In genomic region chr17:48272158-48272557, GRCm38 (mm10) we compare ENCODE assay signal across 19 mouse cellular contexts. TPM values are rescaled to one million over a fixed set of nuclear protein-coding genes. Genes with fewer than 3 reads are reported as not detected.
DNase-seq lines count a peak whose midpoint lies in the region; ATAC-seq and TF ChIP-seq lines count a peak whose summit lies in the region.
"Had no signal": no experiment of that assay in that cellular context is flagged by ENCODE, and none has a peak within 500 bp of the region (broad histone marks: within the 10 kb centered on the region; RNA-seq: fewer than 3 reads in every experiment).

No protein-coding gene starts in this region.

- no peaks in the 10 kb centered on the region for H3K27me3 ChIP-seq in heart, embryonic 13.5 days (replicated peaks)
- H3K27me3 ChIP-seq in heart, adult 2 months (ENCODE audit: control insufficient read depth, insufficient read depth, low read length), result no peaks in the 10 kb centered on the region
- no peaks in the 10 kb centered on the region for H3K27me3 ChIP-seq in liver, embryonic 12.5 days (replicated peaks)
- no peaks in the 10 kb centered on the region for H3K27me3 ChIP-seq in hindbrain, embryonic 13.5 days
- H3K27me3 ChIP-seq: embryonic facial prominence, embryonic 12.5 days; midbrain, embryonic 12.5 days had no signal

- DNase-seq in heart, adult 2 months, result no peak
- DNase-seq in c-Kit-positive CD71-positive TER-119-positive erythroid progenitor cells, embryonic 14.5 days (ENCODE audit: low spot score), result peak; percentile 92
- peak; percentile 40 to 58 for DNase-seq in spleen, postnatal 14 days (ENCODE audit: low spot score in 2 of 2)
- DNase-seq in kidney, postnatal 36 days, result no peak
- no peak for DNase-seq in gastrocnemius, postnatal 4 days (ENCODE audit: low spot score in 2 of 2)
- DNase-seq: cerebellum, postnatal 10 days; kidney, adult 11 months; lung, adult 2 months; thymus, postnatal 14 days had no signal

- H3K36me3 ChIP-seq in heart, embryonic 13.5 days, result no peaks in the 10 kb centered on the region
- no peaks in the 10 kb centered on the region for H3K36me3 ChIP-seq in heart, adult 2 months (ENCODE audit: control insufficient read depth, insufficient read depth, low read length)
- no peaks in the 10 kb centered on the region for H3K36me3 ChIP-seq in liver, embryonic 12.5 days
- no peaks in the 10 kb centered on the region for H3K36me3 ChIP-seq in hindbrain, embryonic 13.5 days
- H3K36me3 ChIP-seq: embryonic facial prominence, embryonic 12.5 days; midbrain, embryonic 12.5 days had no signal

- no peaks in the 10 kb centered on the region for H3K9me3 ChIP-seq in heart, embryonic 13.5 days
- H3K9me3 ChIP-seq in liver, embryonic 12.5 days (replicated peaks), result no peaks in the 10 kb centered on the region
- no peaks in the 10 kb centered on the region for H3K9me3 ChIP-seq in hindbrain, embryonic 13.5 days
- H3K9me3 ChIP-seq: embryonic facial prominence, embryonic 12.5 days; midbrain, embryonic 12.5 days had no signal

- peak overlapping the region; percentile 20; the same call in 1 of the 2 replicates for H3K4me3 ChIP-seq in heart, embryonic 13.5 days
- no peak overlapping the region for H3K4me3 ChIP-seq in heart, adult 2 months
- peak overlapping the region; percentile 40 for H3K4me3 ChIP-seq in liver, embryonic 12.5 days
- H3K4me3 ChIP-seq in hindbrain, embryonic 13.5 days, result no peak overlapping the region
- H3K4me3 ChIP-seq: embryonic facial prominence, embryonic 12.5 days; midbrain, embryonic 12.5 days had no signal

- WGBS in heart, embryonic 13.5 days, result 32% methylated on average over 5 of the region's 5 CpGs
- 49% methylated on average over 5 of the region's 5 CpGs for WGBS in heart, adult 2 months
- WGBS in liver, embryonic 12.5 days (ENCODE audit: insufficient replicate concordance), result 14% methylated on average over 5 of the region's 5 CpGs
- 83% methylated on average over 5 of the region's 5 CpGs for WGBS in hindbrain, embryonic 13.5 days

- no peak for TF ChIP-seq POLR2A in heart, adult 2 months (IDR thresholded peaks at IDR 0.05; ENCODE audit: insufficient read depth, low read depth, low read length)

- H3K4me2 ChIP-seq in heart, embryonic 13.5 days, result peak overlapping the region; percentile 48
- H3K4me2 ChIP-seq in liver, embryonic 12.5 days, result peak overlapping the region; percentile 67
- no peak overlapping the region for H3K4me2 ChIP-seq in hindbrain, embryonic 13.5 days
- H3K4me2 ChIP-seq: embryonic facial prominence, embryonic 12.5 days; midbrain, embryonic 12.5 days had no signal

- intact Hi-C loops in heart, adult 2 months (cut with DNase I), result no loop called here

- H3K79me2 ChIP-seq in heart, adult 2 months (replicated peaks; ENCODE audit: control insufficient read depth, insufficient read depth, low read length), result no peaks in the 10 kb centered on the region

- TF ChIP-seq EP300 in heart, adult 2 months (IDR thresholded peaks at IDR 0.05; ENCODE audit: insufficient read depth, low read depth, low read length), result no peak

- H3K4me1 ChIP-seq in heart, embryonic 13.5 days, result no peaks in the 10 kb centered on the region
- no peaks in the 10 kb centered on the region for H3K4me1 ChIP-seq in heart, adult 2 months (ENCODE audit: control insufficient read depth, insufficient read depth, low read length)
- peaks cover 85% of the 10 kb centered on the region for H3K4me1 ChIP-seq in liver, embryonic 12.5 days
- no peaks in the 10 kb centered on the region for H3K4me1 ChIP-seq in hindbrain, embryonic 13.5 days (replicated peaks)
- H3K4me1 ChIP-seq: embryonic facial prominence, embryonic 12.5 days; midbrain, embryonic 12.5 days had no signal

- no peak overlapping the region for H3K9ac ChIP-seq in heart, embryonic 13.5 days
- no peak overlapping the region for H3K9ac ChIP-seq in heart, adult 2 months (ENCODE audit: low read depth, low read length)
- peak overlapping the region; percentile 63 for H3K9ac ChIP-seq in liver, embryonic 12.5 days
- no peak overlapping the region for H3K9ac ChIP-seq in hindbrain, embryonic 13.5 days
- H3K9ac ChIP-seq: embryonic facial prominence, embryonic 12.5 days; midbrain, embryonic 12.5 days had no signal

- ATAC-seq in heart, embryonic 13.5 days (ENCODE audit: extremely low read depth, insufficient number of reproducible peaks, low FRiP score, low TSS enrichment), result peak; percentile 75
- peak; percentile 94 for ATAC-seq in liver, embryonic 12.5 days
- ATAC-seq in hindbrain, embryonic 13.5 days (ENCODE audit: low FRiP score), result no peak
- ATAC-seq: forebrain, embryonic 14.5 days had no signal

- H3K27ac ChIP-seq in heart, embryonic 13.5 days (replicated peaks), result peak overlapping the region; percentile 63
- H3K27ac ChIP-seq in heart, adult 2 months, result no peak overlapping the region
- H3K27ac ChIP-seq in liver, embryonic 12.5 days, result peak overlapping the region; percentile 94
- H3K27ac ChIP-seq in hindbrain, embryonic 13.5 days, result no peak overlapping the region
- H3K27ac ChIP-seq: embryonic facial prominence, embryonic 12.5 days; midbrain, embryonic 12.5 days had no signal

- no peak for TF ChIP-seq CTCF in heart, adult 2 months (IDR thresholded peaks at IDR 0.05)

RNA-seq across cellular contexts. Expression of gene Treml4, which starts 8.1 kb away (rescaled TPM):
- polyA plus RNA-seq in heart, embryonic 13.5 days (2015; fragmentation: Nextera tagmentation; extraction: Ambion mirVana), result 0.22 and 0.59 TPM in 2 replicates
- under 1 TPM in 1 of 2 experiments, not detected in 1; 0.31 TPM for total RNA-seq in heart, adult 2 months (2021)
- 0.76 and 1.9 TPM in 2 replicates for polyA plus RNA-seq in heart, adult 2 months (2012; rRNA removed)
- polyA plus RNA-seq in liver, embryonic 12.5 days (2016; fragmentation: Nextera tagmentation; extraction: Ambion mirVana), result 2.8 and 3.7 TPM in 2 replicates
- total RNA-seq in gastrocnemius, postnatal 4 days (2021), result 1 to 10 TPM in 1 of 2 experiments, under 1 TPM in 1; 0.20 to 1.6 TPM
- polyA plus RNA-seq in hindbrain, embryonic 13.5 days (2015; fragmentation: Nextera tagmentation; extraction: Ambion mirVana), result not detected in 2 replicates
- total RNA-seq: hematopoietic stem cell, adult 5-6 weeks; left cerebral cortex, postnatal 14 days had no signal
- polyA plus RNA-seq: brain, embryonic 14.5 days; C2C12 had no signal

RNA-seq across cellular contexts. Expression of gene Trem3, which starts 24.6 kb away (rescaled TPM):
- polyA plus RNA-seq in heart, embryonic 13.5 days (2015; fragmentation: Nextera tagmentation; extraction: Ambion mirVana), result not detected in 2 replicates
- total RNA-seq in heart, adult 2 months (2021), result under 1 TPM in 1 of 2 experiments, not detected in 1; 0.26 TPM
- polyA plus RNA-seq in heart, adult 2 months (2012; rRNA removed), result 0.23 TPM in 1 of 2 replicates, not detected in the other
- 0.77 and 1.3 TPM in 2 replicates for polyA plus RNA-seq in liver, embryonic 12.5 days (2016; fragmentation: Nextera tagmentation; extraction: Ambion mirVana)
- under 1 TPM in 1 of 2 experiments, not detected in 1; 0.36 TPM for total RNA-seq in gastrocnemius, postnatal 4 days (2021)
- not detected in 2 replicates for polyA plus RNA-seq in hindbrain, embryonic 13.5 days (2015; fragmentation: Nextera tagmentation; extraction: Ambion mirVana)
- polyA plus RNA-seq: C2C12; embryonic facial prominence, embryonic 12.5 days; forebrain, embryonic 14.5 days; midbrain, embryonic 12.5 days had no signal

RNA-seq across cellular contexts. Expression of gene Treml2, which starts 27.1 kb away (rescaled TPM):
- 0.37 and 0.52 TPM in 2 replicates for polyA plus RNA-seq in heart, embryonic 13.5 days (2015; fragmentation: Nextera tagmentation; extraction: Ambion mirVana)
- 1 to 10 TPM in 1 of 2 experiments, under 1 TPM in 1; 0.91 to 3.1 TPM for total RNA-seq in heart, adult 2 months (2021)
- 1.5 and 2.4 TPM in 2 replicates for polyA plus RNA-seq in heart, adult 2 months (2012; rRNA removed)
- 6.3 and 7.5 TPM in 2 replicates for polyA plus RNA-seq in liver, embryonic 12.5 days (2016; fragmentation: Nextera tagmentation; extraction: Ambion mirVana)
- total RNA-seq in gastrocnemius, postnatal 4 days (2021), result under 1 TPM; 0.15 to 0.29 TPM
- polyA plus RNA-seq in hindbrain, embryonic 13.5 days (2015; fragmentation: Nextera tagmentation; extraction: Ambion mirVana), result 0.14 and 0.17 TPM in 2 replicates
- polyA plus RNA-seq: C2C12; forebrain, embryonic 14.5 days had no signal

RNA-seq across cellular contexts. Expression of gene Trem1, which starts 39.6 kb away (rescaled TPM):
- 0.05 and 0.13 TPM in 2 replicates for polyA plus RNA-seq in heart, embryonic 13.5 days (2015; fragmentation: Nextera tagmentation; extraction: Ambion mirVana)
- under 1 TPM in 1 of 2 experiments, not detected in 1; 0.10 TPM for total RNA-seq in heart, adult 2 months (2021)
- 0.09 and 0.10 TPM in 2 replicates for polyA plus RNA-seq in heart, adult 2 months (2012; rRNA removed)
- 0.42 and 0.56 TPM in 2 replicates for polyA plus RNA-seq in liver, embryonic 12.5 days (2016; fragmentation: Nextera tagmentation; extraction: Ambion mirVana)
- total RNA-seq in gastrocnemius, postnatal 4 days (2021), result under 1 TPM in 1 of 2 experiments, not detected in 1; 0.08 TPM
- polyA plus RNA-seq in hindbrain, embryonic 13.5 days (2015; fragmentation: Nextera tagmentation; extraction: Ambion mirVana), result not detected in 2 replicates
- total RNA-seq: left cerebral cortex, postnatal 14 days had no signal
- polyA plus RNA-seq: brain, embryonic 14.5 days; C2C12; forebrain, embryonic 14.5 days had no signal

RNA-seq across cellular contexts. Expression of gene B430306N03Rik, which starts 43.8 kb away (rescaled TPM):
- 0.17 and 0.24 TPM in 2 replicates for polyA plus RNA-seq in heart, embryonic 13.5 days (2015; fragmentation: Nextera tagmentation; extraction: Ambion mirVana)
- under 1 TPM; 0.14 to 0.57 TPM for total RNA-seq in heart, adult 2 months (2021)
- polyA plus RNA-seq in heart, adult 2 months (2012; rRNA removed), result 0.35 and 0.55 TPM in 2 replicates
- polyA plus RNA-seq in liver, embryonic 12.5 days (2016; fragmentation: Nextera tagmentation; extraction: Ambion mirVana), result 1.4 and 2.0 TPM in 2 replicates
- under 1 TPM; 0.13 to 0.27 TPM for total RNA-seq in gastrocnemius, postnatal 4 days (2021)
- polyA plus RNA-seq in hindbrain, embryonic 13.5 days (2015; fragmentation: Nextera tagmentation; extraction: Ambion mirVana), result 0.14 and 0.35 TPM in 2 replicates
- polyA plus RNA-seq: C2C12; forebrain, embryonic 14.5 days had no signal

Comparison
In these comparisons a context has a peak if more than half of its experiments do, and no peak if none do; other contexts are left out.
1. H3K27ac ChIP-seq: peak in heart, embryonic 13.5 days (single experiment) and liver, embryonic 12.5 days (single experiment); none in heart, adult 2 months (single experiment) and hindbrain, embryonic 13.5 days (single experiment).
2. H3K4me3 ChIP-seq: peak in heart, embryonic 13.5 days (single experiment) and liver, embryonic 12.5 days (single experiment); none in heart, adult 2 months (single experiment) and hindbrain, embryonic 13.5 days (single experiment).
3. DNase-seq: peak in c-Kit-positive CD71-positive TER-119-positive erythroid progenitor cells, embryonic 14.5 days (single experiment) and spleen, postnatal 14 days (2 of 2); none in heart, adult 2 months (0 of 2), kidney, postnatal 36 days (0 of 2) and gastrocnemius, postnatal 4 days (0 of 2).